Mouse (Mus musculus): Measurements from ENCODE around the gene Plcb1. TPM values are rescaled to one million over a fixed set of nuclear protein-coding genes. Genes with fewer than 3 reads are reported as not detected.

Plcb1 gene
- total RNA-seq, 4 experiments from 2014 or later, result 130 to 150 (median 139) TPM

- no peak for DNase-seq (ENCODE audit: low spot score in 2 of 2)
Observed at GRCm38 (mm10) chr2:134838185-134838584, 52.3 kb downstream of the Plcb1 start.

GRCm38 (mm10) chr2:134838888-134839287, 53.0 kb downstream of the Plcb1 start:
- no peak for DNase-seq (ENCODE audit: low spot score in 2 of 2)

- DNase-seq (ENCODE audit: low spot score in 2 of 2), result no peak
Observed at GRCm38 (mm10) chr2:134842883-134843282, 57.0 kb downstream of the Plcb1 start.

- no peak for DNase-seq (ENCODE audit: low spot score in 2 of 2)
Observed at GRCm38 (mm10) chr2:134844391-134845238, 58.7 kb downstream of the Plcb1 start.

- no peak for DNase-seq (ENCODE audit: low spot score in 2 of 2)
Observed at GRCm38 (mm10) chr2:134845239-134845738, 59.4 kb downstream of the Plcb1 start.

- DNase-seq (ENCODE audit: low spot score in 2 of 2), result peak; percentile 21 to 40
Observed at GRCm38 (mm10) chr2:134846555-134846954, 60.7 kb downstream of the Plcb1 start.

- DNase-seq (ENCODE audit: low spot score in 2 of 2), result no peak
Observed at GRCm38 (mm10) chr2:134851189-134852171, 65.6 kb downstream of the Plcb1 start.

- no peak for DNase-seq (ENCODE audit: low spot score in 2 of 2)
Observed at GRCm38 (mm10) chr2:134856239-134856638, 70.4 kb downstream of the Plcb1 start.

- DNase-seq (ENCODE audit: low spot score in 2 of 2), result no peak
Observed at GRCm38 (mm10) chr2:134856691-134857090, 70.8 kb downstream of the Plcb1 start.

GRCm38 (mm10) chr2:134864985-134865645, 79.2 kb downstream of the Plcb1 start:
- peak in 1 of 2 experiments; percentile 44 for DNase-seq (ENCODE audit: low spot score in 2 of 2)

- DNase-seq (ENCODE audit: low spot score in 2 of 2), result no peak
Observed at GRCm38 (mm10) chr2:134867381-134867780, 81.5 kb downstream of the Plcb1 start.

GRCm38 (mm10) chr2:134871692-134872489, 86.0 kb downstream of the Plcb1 start:
- DNase-seq (ENCODE audit: low spot score in 2 of 2), result no peak

- DNase-seq (ENCODE audit: low spot score in 2 of 2), result no peak
Observed at GRCm38 (mm10) chr2:134872490-134872781, 86.6 kb downstream of the Plcb1 start.

GRCm38 (mm10) chr2:134877148-134877547, 91.3 kb downstream of the Plcb1 start:
- no peak for DNase-seq (ENCODE audit: low spot score in 2 of 2)

GRCm38 (mm10) chr2:134891207-134891606, 105.3 kb downstream of the Plcb1 start:
- no peak for DNase-seq (ENCODE audit: low spot score in 2 of 2)

GRCm38 (mm10) chr2:134894776-134895175, 108.9 kb downstream of the Plcb1 start:
- DNase-seq (ENCODE audit: low spot score in 2 of 2), result no peak

- no peak for DNase-seq (ENCODE audit: low spot score in 2 of 2)
Observed at GRCm38 (mm10) chr2:134896196-134896595, 110.3 kb downstream of the Plcb1 start.

- DNase-seq (ENCODE audit: low spot score in 2 of 2), result no peak
Observed at GRCm38 (mm10) chr2:134897083-134897482, 111.2 kb downstream of the Plcb1 start.

GRCm38 (mm10) chr2:134901521-134901920, 115.7 kb downstream of the Plcb1 start:
- DNase-seq (ENCODE audit: low spot score in 2 of 2), result no peak

GRCm38 (mm10) chr2:134910882-134911281, 125.0 kb downstream of the Plcb1 start:
- DNase-seq (ENCODE audit: low spot score in 2 of 2), result peak; percentile 78 to 81

GRCm38 (mm10) chr2:134911360-134911759, 125.5 kb downstream of the Plcb1 start:
- DNase-seq (ENCODE audit: low spot score in 2 of 2), result no peak
